Mouse (Mus musculus) ES-E14 (cell line): Measurements from ENCODE around the gene Smarcad1.

ENCODE experiments used
- CHD2 ChIP-seq: IDR thresholded peaks from 2 replicates; pipeline ENCODE4 v1.6.1; 2014; ENCODE audit warnings: mild to moderate bottlenecking, low read depth, low read length, inconsistent platforms
- HCFC1 ChIP-seq: IDR thresholded peaks from 2 replicates; pipeline ENCODE4 v1.6.1; 2012; ENCODE audit warnings: low read length, inconsistent platforms, borderline replicate concordance; ENCODE audit not compliant: insufficient read depth
- ZC3H11A ChIP-seq: IDR thresholded peaks from 2 replicates; pipeline ENCODE4 v1.6.1; 2012; ENCODE audit warnings: low read depth, mild to moderate bottlenecking, inconsistent platforms, low read length, borderline replicate concordance
- ZNF384 ChIP-seq: IDR thresholded peaks from 2 replicates; pipeline ENCODE4 v1.6.1; 2012; ENCODE audit warnings: low read depth, low read length, inconsistent platforms

DNA sequence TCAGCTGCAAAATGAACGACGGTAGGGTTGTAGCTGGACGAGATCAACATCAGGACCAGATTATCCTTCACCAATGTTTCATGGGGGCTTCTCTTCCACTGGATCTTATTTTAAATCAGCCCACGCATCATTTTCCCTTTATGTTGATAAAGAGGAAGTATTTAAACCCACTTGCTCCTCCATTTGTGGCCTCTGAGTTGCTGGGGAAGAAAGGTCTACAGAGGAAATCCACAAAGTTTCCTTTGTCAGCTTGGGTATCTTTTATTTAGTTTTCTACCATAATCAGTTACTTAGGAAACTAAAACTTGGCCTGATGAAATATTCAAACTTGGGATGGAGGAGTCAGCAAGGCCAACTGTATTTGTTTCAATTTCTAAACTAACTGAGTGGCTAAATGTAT lies 104.0 kb downstream of the Smarcad1 start:
- no peak for TF ChIP-seq ZNF384
- no peak for TF ChIP-seq ZC3H11A
- TF ChIP-seq HCFC1: no peak
- no peak for TF ChIP-seq CHD2
